Mouse (Mus musculus): ENCODE results near the gene Bach2. TPM values are rescaled to one million over a fixed set of nuclear protein-coding genes. Genes with fewer than 3 reads are reported as not detected.

Gene Bach2
- total RNA-seq, 2 experiments from 2014 or later: 0.37 to 3.8 TPM

GRCm38 (mm10) chr4:32423667-32424066 lies 185.1 kb downstream of the Bach2 start:
- no peak for ATAC-seq (replicated peaks; ENCODE audit: poor library complexity)

GRCm38 (mm10) chr4:32424434-32424833 lies 185.8 kb downstream of the Bach2 start:
- ATAC-seq (replicated peaks; ENCODE audit: poor library complexity): no peak

- no peak for ATAC-seq (replicated peaks; ENCODE audit: poor library complexity)
Measured at GRCm38 (mm10) chr4:32425060-32425459, 186.5 kb downstream of the Bach2 start.

GRCm38 (mm10) chr4:32425641-32426040 lies 187.0 kb downstream of the Bach2 start:
- ATAC-seq (replicated peaks; ENCODE audit: poor library complexity): no peak

GRCm38 (mm10) chr4:32426779-32427577 lies 188.4 kb downstream of the Bach2 start:
- ATAC-seq (replicated peaks; ENCODE audit: poor library complexity): no peak

GRCm38 (mm10) chr4:32428738-32429137 lies 190.1 kb downstream of the Bach2 start:
- no peak for ATAC-seq (replicated peaks; ENCODE audit: poor library complexity)

- ATAC-seq (replicated peaks; ENCODE audit: poor library complexity): no peak
Measured at GRCm38 (mm10) chr4:32430136-32430535, 191.5 kb downstream of the Bach2 start.

GRCm38 (mm10) chr4:32430981-32431380 lies 192.4 kb downstream of the Bach2 start:
- ATAC-seq (replicated peaks; ENCODE audit: poor library complexity): no peak

GRCm38 (mm10) chr4:32432271-32432781 lies 193.7 kb downstream of the Bach2 start:
- no peak for ATAC-seq (replicated peaks; ENCODE audit: poor library complexity)

- no peak for ATAC-seq (replicated peaks; ENCODE audit: poor library complexity)
Measured at GRCm38 (mm10) chr4:32432945-32433344, 194.3 kb downstream of the Bach2 start.

GRCm38 (mm10) chr4:32434612-32435011 lies 196.0 kb downstream of the Bach2 start:
- peak; percentile 31; the same call in 1 of the 2 replicates for ATAC-seq (replicated peaks; ENCODE audit: poor library complexity)

- ATAC-seq (replicated peaks; ENCODE audit: poor library complexity): no peak
Measured at GRCm38 (mm10) chr4:32439974-32440739, 201.6 kb downstream of the Bach2 start.

GRCm38 (mm10) chr4:32440740-32441072 lies 202.1 kb downstream of the Bach2 start:
- no peak for ATAC-seq (replicated peaks; ENCODE audit: poor library complexity)

- peak; percentile 79 for ATAC-seq (replicated peaks; ENCODE audit: poor library complexity)
Measured at GRCm38 (mm10) chr4:32444671-32445196, 206.1 kb downstream of the Bach2 start.

GRCm38 (mm10) chr4:32447850-32448249 lies 209.2 kb downstream of the Bach2 start:
- ATAC-seq (replicated peaks; ENCODE audit: poor library complexity): no peak

- ATAC-seq (replicated peaks; ENCODE audit: poor library complexity): no peak
Measured at GRCm38 (mm10) chr4:32461986-32462385, 223.4 kb downstream of the Bach2 start.

- no peak for ATAC-seq (replicated peaks; ENCODE audit: poor library complexity)
Measured at GRCm38 (mm10) chr4:32463065-32463464, 224.5 kb downstream of the Bach2 start.

- ATAC-seq (replicated peaks; ENCODE audit: poor library complexity): no peak
Measured at GRCm38 (mm10) chr4:32464540-32464939, 225.9 kb downstream of the Bach2 start.

- ATAC-seq (replicated peaks; ENCODE audit: poor library complexity): no peak
Measured at GRCm38 (mm10) chr4:32466031-32466430, 227.4 kb downstream of the Bach2 start.

- ATAC-seq (replicated peaks; ENCODE audit: poor library complexity): no peak
Measured at GRCm38 (mm10) chr4:32477977-32478660, 239.5 kb downstream of the Bach2 start.

GRCm38 (mm10) chr4:32479231-32479630 lies 240.6 kb downstream of the Bach2 start:
- no peak for ATAC-seq (replicated peaks; ENCODE audit: poor library complexity)
